Mouse (Mus musculus) lung, embryonic 15.5 days (tissue): ENCODE data around the gene Chd6. TPM values are rescaled to one million over a fixed set of nuclear protein-coding genes. Genes with fewer than 3 reads are reported as not detected.

Experiments used
- ATAC-seq: fragments of 200-750 bp; cut with Nextera tagmentation; 2 replicates; pipeline ENCODE4 v1.8.0; 2017; ENCODE audit warnings: moderate number of reproducible peaks, borderline replicate concordance; ENCODE audit not compliant: low FRiP score, low TSS enrichment; ENCODE audit errors: extremely low read depth
- H3K27ac ChIP-seq: fragments of 300-500 bp; sonication (generic); 2 replicates; pipeline ENCODE4 v1.5.1; 2015; ENCODE audit warnings: moderate library complexity, mild to moderate bottlenecking, inconsistent platforms
- H3K27me3 ChIP-seq: fragments of 300-500 bp; sonication (generic); 2 replicates; pipeline ENCODE4 v1.6.1; 2015; ENCODE audit warnings: inconsistent platforms
- H3K36me3 ChIP-seq: fragments of 300-500 bp; sonication (generic); 2 replicates; pipeline ENCODE4 v1.6.1; 2015; ENCODE audit warnings: inconsistent platforms
- H3K4me1 ChIP-seq: fragments of 300-500 bp; sonication (generic); 2 replicates; pipeline ENCODE4 v1.6.1; 2015; ENCODE audit warnings: inconsistent platforms
- H3K4me2 ChIP-seq: fragments of 300-500 bp; sonication (generic); 2 replicates; pipeline ENCODE4 v1.6.1; 2015; ENCODE audit warnings: inconsistent platforms, mild to moderate bottlenecking, moderate library complexity
- H3K4me3 ChIP-seq: fragments of 300-500 bp; sonication (generic); 2 replicates; pipeline ENCODE4 v1.5.1; 2015; ENCODE audit warnings: mild to moderate bottlenecking, inconsistent platforms
- H3K9ac ChIP-seq: fragments of 300-500 bp; sonication (generic); 2 replicates; pipeline ENCODE4 v1.6.1; 2015; ENCODE audit warnings: inconsistent platforms
- H3K9me3 ChIP-seq: fragments of 300-500 bp; sonication (generic); 2 replicates; pipeline ENCODE4 v1.6.1; 2016; ENCODE audit warnings: inconsistent platforms
- WGBS: fragments of 180-500 bp; shearing (Covaris S2); methylation state at CpG from one replicate; pipeline ENCODE4 v1.1.7; 2015; 5-methylcytosine and 5-hydroxymethylcytosine counted together
- polyA plus RNA-seq: library from polyadenylated mRNA; unstranded; fragments of >200 nt; fragmentation: Nextera tagmentation; extraction: Ambion mirVana; gene quantifications from 2 replicates; pipeline ENCODE4 v1.2.1, GENCODE M21; 2015

Gene Chd6
- polyA plus RNA-seq, 1 experiment from 2014 or later, result 32.8 TPM

DNA sequence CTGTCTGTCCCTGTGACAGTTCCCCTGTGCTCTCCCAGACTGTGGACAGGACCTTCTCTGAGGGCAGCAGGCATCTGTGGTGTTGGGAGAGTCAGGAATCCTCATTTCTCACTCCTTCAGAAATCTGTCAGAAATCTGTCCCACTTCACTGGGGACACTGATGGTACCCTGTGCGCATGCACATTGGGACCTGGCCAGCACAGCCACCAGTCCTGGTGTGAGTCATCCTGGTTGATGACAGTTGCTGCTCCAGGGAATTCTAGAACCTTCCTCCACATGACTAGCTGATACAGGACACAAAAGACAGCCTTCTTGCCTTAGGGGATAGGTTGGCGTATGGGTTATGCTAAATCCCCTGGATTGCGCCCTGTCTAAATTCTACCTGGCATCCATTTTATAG lies 191.6 kb downstream of the Chd6 start:
- 92% methylated on average over 3 of the region's 3 CpGs for WGBS
- Histone ChIP-seq H3K4me1 (peaks cover 35% of the 10 kb centered on the region), H3K27ac (no peak overlapping the region), H3K4me3 (no peak overlapping the region), H3K9ac (no peak overlapping the region), H3K36me3 (no peaks in the 10 kb centered on the region), H3K4me2 (no peak overlapping the region), H3K27me3 (peaks cover 18% of the 10 kb centered on the region), H3K9me3 (no peaks in the 10 kb centered on the region)
- no peak for ATAC-seq

DNA sequence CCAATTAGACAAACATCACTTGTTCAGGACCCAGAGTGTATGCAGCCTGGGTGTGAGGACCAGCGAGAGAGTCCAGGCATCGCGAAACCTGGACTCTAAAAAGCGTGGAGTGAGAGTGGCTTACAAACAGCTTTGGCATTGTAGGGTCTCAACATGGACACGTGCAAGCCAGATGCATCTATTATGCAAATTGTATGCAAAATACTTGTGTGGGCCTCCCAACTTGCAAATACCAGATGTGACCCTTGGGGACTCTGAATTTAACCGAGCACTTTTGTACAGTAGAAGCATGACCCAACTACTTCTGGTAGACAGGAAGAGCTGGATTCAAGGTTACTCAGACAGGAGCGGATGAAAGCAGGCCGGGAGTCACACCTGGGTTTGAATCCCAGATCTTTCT lies 192.2 kb downstream of the Chd6 start:
- H3K36me3 ChIP-seq, result no peaks in the 10 kb centered on the region
- ATAC-seq, result no peak
- H3K4me3 ChIP-seq, result no peak overlapping the region
- WGBS, result 80% methylated on average over 8 of the region's 8 CpGs
- H3K27me3 ChIP-seq, result peaks cover 24% of the 10 kb centered on the region
- no peak overlapping the region for H3K4me2 ChIP-seq
- H3K9ac ChIP-seq, result no peak overlapping the region
- H3K9me3 ChIP-seq, result no peaks in the 10 kb centered on the region
- peaks cover 36% of the 10 kb centered on the region for H3K4me1 ChIP-seq
- no peak overlapping the region for H3K27ac ChIP-seq

DNA sequence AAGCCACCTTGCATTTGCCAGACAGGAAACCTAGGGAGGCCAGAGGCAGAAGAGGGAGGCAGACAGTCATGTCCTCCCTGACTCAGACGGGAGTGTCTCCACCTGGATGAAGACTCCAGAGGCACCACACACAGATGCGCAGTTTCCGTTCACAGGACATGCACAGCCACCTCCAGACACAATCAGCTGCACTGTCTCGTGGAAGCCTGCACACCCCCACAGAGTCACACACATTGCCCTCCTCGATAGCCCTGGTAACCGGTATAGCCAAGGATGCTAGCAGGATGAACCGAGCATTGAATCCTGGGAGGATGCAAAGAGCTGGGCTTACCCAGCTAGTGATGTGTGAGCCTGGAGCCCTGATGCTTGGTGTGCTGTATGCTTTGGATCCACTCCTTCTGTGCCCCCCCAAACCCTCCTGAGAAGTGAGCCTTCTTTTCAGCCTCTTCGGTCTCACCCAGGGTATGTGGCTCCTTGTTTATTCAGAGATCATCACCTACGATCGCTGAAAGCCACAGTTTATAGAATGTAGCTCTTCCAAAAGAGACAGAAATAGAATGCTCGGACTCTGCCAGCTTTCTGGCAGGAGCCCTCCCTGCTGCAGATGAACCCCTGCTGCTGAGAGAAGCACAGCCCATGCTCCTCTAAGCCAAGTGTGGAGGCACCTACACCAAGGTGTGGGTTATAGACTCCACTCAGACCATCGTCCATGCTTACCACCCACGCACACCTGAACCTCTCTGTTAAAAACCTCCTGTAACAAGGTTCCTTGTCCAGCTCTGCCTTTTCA lies 192.9 kb downstream of the Chd6 start:
- WGBS, result 50% methylated on average over 13 of the region's 13 CpGs
- no peaks in the 10 kb centered on the region for H3K36me3 ChIP-seq
- H3K4me1 ChIP-seq, result peaks cover 37% of the 10 kb centered on the region
- no peak for ATAC-seq
- H3K9ac ChIP-seq, result no peak overlapping the region
- H3K27me3 ChIP-seq, result peaks cover 31% of the 10 kb centered on the region
- H3K4me3 ChIP-seq, result no peak overlapping the region
- H3K4me2 ChIP-seq, result no peak overlapping the region
- no peaks in the 10 kb centered on the region for H3K9me3 ChIP-seq
- peak overlapping the region; percentile 46 for H3K27ac ChIP-seq

DNA sequence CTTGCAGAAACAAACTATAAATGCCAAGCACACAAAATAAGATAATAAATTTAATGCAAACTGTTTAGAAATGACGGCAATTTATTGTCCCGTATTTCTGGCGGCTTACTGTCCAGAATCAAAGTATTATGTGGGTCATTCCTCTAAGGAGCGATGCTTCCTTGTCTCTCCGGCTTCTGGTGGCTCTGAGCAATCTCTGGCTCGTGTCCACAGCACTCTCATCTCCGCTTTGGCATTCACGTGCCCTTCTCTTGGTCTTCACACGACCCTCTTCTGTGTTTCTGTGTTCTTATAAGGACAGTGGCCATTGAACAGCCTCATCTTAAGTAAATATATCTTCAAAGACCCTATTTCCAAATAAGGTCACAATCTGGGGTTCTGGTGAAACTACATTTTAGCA lies 194.2 kb downstream of the Chd6 start:
- H3K27me3 ChIP-seq, result peaks cover 44% of the 10 kb centered on the region
- ATAC-seq, result no peak
- H3K4me2 ChIP-seq, result no peak overlapping the region
- WGBS, result 60% methylated on average over 9 of the region's 9 CpGs
- H3K36me3 ChIP-seq, result no peaks in the 10 kb centered on the region
- 0 out of 2 replicates have a peak overlapping the region, but pooled peaks have one; percentile 36 for H3K27ac ChIP-seq
- H3K9me3 ChIP-seq, result no peaks in the 10 kb centered on the region
- H3K4me3 ChIP-seq, result no peak overlapping the region
- H3K9ac ChIP-seq, result no peak overlapping the region
- peaks cover 30% of the 10 kb centered on the region for H3K4me1 ChIP-seq

DNA sequence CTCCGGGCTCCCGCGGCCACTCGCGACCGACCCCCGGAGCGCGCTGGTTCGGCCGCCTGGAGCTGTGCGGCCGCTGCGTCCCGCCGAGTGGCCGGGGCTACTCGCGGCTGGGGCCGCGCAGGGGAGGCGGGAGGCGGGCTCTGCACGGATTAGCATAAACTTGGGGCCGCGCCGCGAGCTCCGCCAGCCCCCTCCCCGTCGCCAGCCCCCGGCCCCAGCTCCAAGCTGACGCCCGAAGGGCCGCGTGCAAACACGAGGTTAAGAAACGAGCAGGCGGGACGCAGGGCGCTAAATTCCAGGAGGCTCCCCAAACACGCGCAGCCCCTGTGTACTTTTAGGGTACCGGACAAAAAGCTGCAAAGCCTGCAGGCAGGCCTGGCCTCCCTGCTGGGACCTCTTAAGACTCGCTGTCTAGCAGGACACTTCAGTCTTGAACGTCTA lies 196.6 kb downstream of the Chd6 start, which contains the start of gene Emilin3:
Emilin3 (minus strand) TSS at position 98 of the 441 bp plus-strand sequence.
- Histone ChIP-seq H3K9ac (peak within 1 kb of the TSS; percentile 47), H3K27me3 (peaks cover 47% of the 10 kb centered on the region)
- WGBS, result 2% methylated on average over 45 of the region's 46 CpGs

DNA sequence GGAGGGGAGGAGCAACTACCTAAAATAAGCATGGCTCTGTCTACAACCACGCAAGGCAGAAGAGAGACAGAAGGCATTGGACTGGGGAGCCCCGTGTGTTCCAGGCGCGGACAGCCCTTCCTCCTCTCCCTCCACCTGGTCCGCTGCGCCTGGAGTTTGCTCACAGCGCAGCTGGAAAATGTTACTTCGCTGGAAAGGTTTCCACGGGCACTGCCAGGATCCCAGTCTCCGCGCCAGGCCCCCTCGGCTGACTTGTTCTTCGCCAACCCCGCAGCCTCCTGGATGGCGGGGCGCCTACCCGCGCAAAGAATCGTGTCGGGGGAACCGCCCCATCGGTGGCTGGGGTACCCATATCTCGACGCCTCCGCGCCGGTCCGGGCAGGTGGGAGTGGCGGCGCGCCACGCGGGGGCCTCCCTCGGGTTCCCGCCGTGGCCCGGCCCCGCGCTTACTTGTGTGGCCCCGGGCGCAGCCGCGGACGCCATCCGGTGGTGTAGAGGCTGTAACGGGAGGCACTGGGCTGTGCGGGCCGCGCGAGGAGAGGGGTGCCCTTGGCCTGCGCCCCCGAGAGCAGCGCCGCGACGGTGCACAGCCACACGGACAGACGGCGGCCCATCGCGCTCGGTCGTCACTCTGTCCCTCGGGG lies 197.2 kb downstream of the Chd6 start:
- Histone ChIP-seq H3K9me3 (no peaks in the 10 kb centered on the region), H3K4me2 (peak overlapping the region; percentile 98), H3K36me3 (no peaks in the 10 kb centered on the region), H3K4me1 (peaks cover 30% of the 10 kb centered on the region), H3K4me3 (peak overlapping the region; percentile 56), H3K9ac (peak overlapping the region; percentile 47), H3K27me3 (peaks cover 47% of the 10 kb centered on the region), H3K27ac (no peak overlapping the region)
- WGBS, result under 1% methylated on average over 59 of the region's 64 CpGs
- ATAC-seq, result peak; percentile 25; the same call in 1 of the 2 replicates

More for the DNA sequence above, 196.6 kb downstream of the Chd6 start, which contains the start of gene Emilin3:
- peaks cover 30% of the 10 kb centered on the region for H3K4me1 ChIP-seq
- H3K4me3 ChIP-seq, result peak within 1 kb of the TSS; percentile 56
- peak; percentile 55 for ATAC-seq
- no peak within 1 kb of the TSS for H3K27ac ChIP-seq
- no peaks in the 10 kb centered on the region for H3K36me3 ChIP-seq
- H3K4me2 ChIP-seq, result peak within 1 kb of the TSS; percentile 98
- H3K9me3 ChIP-seq, result no peaks in the 10 kb centered on the region

DNA sequence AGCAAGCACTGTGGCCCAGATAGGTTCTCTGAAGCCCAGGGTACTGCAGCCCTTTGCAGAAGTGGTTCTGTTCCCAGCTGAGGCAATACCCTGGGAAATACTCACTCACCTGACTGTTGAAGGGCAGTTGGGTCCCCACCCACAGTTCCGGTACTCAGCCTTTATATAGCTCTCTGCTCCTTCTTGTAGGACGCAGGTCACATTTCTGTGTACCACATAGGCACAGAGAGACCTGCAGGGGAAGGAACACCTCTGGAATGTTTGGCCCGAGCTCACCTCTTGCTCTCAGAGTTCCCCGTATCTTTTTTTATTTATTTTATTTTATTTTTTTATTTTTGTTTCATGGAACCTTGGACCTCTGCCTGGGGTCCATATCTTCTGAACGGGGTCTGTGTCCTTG lies 198.2 kb downstream of the Chd6 start:
- H3K9ac ChIP-seq, result no peak overlapping the region
- no peaks in the 10 kb centered on the region for H3K9me3 ChIP-seq
- no peak overlapping the region for H3K4me3 ChIP-seq
- peaks cover 47% of the 10 kb centered on the region for H3K27me3 ChIP-seq
- no peak for ATAC-seq
- no peak overlapping the region; the same call in 1 of the 2 replicates for H3K4me2 ChIP-seq
- no peak overlapping the region for H3K27ac ChIP-seq
- no peaks in the 10 kb centered on the region for H3K36me3 ChIP-seq
- H3K4me1 ChIP-seq, result peaks cover 20% of the 10 kb centered on the region
- WGBS, result 73% methylated on average over 5 of the region's 5 CpGs

DNA sequence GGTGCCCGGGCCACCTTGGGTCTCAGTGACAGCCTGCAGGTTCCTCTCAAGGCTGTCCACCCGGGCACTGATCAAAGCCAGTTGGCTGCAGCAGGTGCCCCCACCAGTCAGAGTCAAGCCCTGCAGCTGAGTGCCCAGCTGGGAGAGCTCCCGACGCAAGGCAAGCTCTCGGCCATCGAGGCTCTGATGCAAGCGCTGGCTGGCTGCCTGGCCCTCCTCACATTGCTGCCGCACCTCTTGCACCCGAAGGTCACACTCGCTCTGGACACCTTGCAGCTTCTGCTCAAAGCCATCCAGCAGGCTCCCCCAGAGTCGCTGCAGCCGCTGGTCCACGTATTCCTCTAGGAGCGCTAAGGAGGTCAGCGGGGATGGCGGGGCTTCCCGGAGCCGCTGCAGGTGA lies 200.3 kb downstream of the Chd6 start:
- H3K4me1 ChIP-seq, result peaks cover 12% of the 10 kb centered on the region
- no peaks in the 10 kb centered on the region for H3K9me3 ChIP-seq
- WGBS, result 53% methylated on average over 18 of the region's 18 CpGs
- H3K9ac ChIP-seq, result no peak overlapping the region
- H3K27ac ChIP-seq, result no peak overlapping the region
- no peak overlapping the region for H3K4me3 ChIP-seq
- no peaks in the 10 kb centered on the region for H3K36me3 ChIP-seq
- no peak for ATAC-seq
- peaks cover 39% of the 10 kb centered on the region for H3K27me3 ChIP-seq
- H3K4me2 ChIP-seq, result no peak overlapping the region

DNA sequence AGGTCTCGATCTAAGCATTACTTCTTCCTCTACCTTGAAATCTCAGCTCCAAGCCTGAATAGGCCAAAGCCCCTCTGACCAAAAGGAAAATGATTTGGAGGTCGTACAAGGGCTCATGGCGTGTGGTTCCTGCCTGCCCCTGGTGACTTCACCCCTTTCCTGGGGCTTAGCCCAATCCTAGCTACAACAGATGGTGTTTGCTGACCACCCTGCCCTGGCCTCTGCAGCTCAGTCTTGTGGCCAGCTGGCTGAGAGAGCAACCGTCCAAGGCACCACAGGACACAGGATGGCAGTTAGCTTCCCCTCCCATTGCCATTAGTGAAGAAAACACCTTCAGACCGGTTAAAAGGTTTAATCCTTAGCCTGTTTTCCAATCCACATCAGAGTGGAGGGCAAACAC lies 202.8 kb downstream of the Chd6 start:
- Histone ChIP-seq H3K36me3 (no peaks in the 10 kb centered on the region), H3K9me3 (no peaks in the 10 kb centered on the region), H3K4me3 (no peak overlapping the region), H3K4me1 (no peaks in the 10 kb centered on the region), H3K9ac (no peak overlapping the region), H3K27me3 (peaks cover 17% of the 10 kb centered on the region), H3K4me2 (no peak overlapping the region), H3K27ac (no peak overlapping the region)
- WGBS, result 79% methylated on average over 5 of the region's 5 CpGs
- no peak for ATAC-seq

DNA sequence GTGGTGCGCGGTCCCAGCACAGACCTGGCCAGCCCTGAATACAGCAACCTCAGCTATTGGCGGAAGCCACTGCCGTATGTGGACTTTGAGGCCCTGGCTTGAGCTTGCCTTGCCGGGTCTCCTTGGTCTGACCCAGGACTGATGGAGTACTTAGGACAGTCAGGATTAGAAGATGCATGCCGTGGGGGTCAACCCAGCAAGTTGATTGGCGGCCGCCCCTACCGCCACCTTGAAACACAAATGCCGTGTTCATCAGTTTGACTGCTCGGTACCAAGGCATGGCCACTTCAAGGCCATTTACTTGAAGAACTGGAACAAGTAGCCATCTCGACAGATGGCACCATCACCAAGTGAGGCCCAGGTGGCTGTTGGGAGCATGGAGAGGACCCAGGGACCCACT lies 203.6 kb downstream of the Chd6 start:
- 90% methylated on average over 12 of the region's 12 CpGs for WGBS

DNA sequence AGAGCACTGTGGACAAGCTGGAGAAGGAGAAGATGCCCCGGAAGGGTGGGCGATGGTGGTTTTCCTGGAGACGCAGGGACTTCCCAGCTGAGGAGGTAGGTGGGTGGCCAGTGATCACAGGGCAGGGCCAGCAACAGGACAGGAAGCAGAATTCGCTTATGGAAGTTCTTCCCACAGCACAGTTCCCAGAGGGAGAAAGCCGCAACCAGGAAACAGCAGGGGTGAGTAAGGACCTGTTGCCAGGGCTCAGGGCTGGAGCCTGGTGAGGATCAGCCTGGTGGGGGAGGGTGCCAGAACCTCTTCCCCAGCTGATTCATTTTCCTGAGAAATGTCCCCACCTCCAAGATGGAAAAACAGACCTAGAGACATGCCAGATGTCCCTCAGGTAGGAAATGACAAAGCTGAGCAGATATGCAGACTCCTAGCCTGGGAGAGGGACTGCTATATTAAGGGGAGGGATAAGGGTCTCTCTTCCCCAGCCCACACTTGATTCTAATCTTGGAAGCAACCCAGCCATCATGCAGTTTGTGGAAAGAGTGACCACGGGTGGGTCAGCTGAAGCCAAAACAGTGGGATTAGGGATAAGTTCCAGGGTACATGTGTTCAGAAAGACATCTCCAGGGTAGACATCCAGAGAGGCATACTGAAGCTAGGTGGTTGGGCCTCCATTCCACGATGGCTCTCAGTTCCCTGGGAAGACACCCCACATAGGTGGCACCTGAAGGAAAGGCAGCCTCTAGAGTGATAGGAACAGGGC lies 207.0 kb downstream of the Chd6 start:
- no peak overlapping the region for H3K9ac ChIP-seq
- no peaks in the 10 kb centered on the region for H3K4me1 ChIP-seq
- no peaks in the 10 kb centered on the region for H3K36me3 ChIP-seq
- H3K4me3 ChIP-seq, result no peak overlapping the region
- no peaks in the 10 kb centered on the region for H3K27me3 ChIP-seq
- H3K4me2 ChIP-seq, result no peak overlapping the region
- WGBS, result 67% methylated on average over 7 of the region's 7 CpGs
- ATAC-seq, result no peak
- no peak overlapping the region for H3K27ac ChIP-seq
- no peaks in the 10 kb centered on the region for H3K9me3 ChIP-seq

More for the DNA sequence above, 203.6 kb downstream of the Chd6 start:
- no peak for ATAC-seq
- Histone ChIP-seq H3K9ac (no peak overlapping the region), H3K27me3 (peaks cover 9% of the 10 kb centered on the region), H3K4me3 (no peak overlapping the region), H3K9me3 (no peaks in the 10 kb centered on the region), H3K27ac (no peak overlapping the region), H3K4me1 (no peaks in the 10 kb centered on the region), H3K36me3 (no peaks in the 10 kb centered on the region), H3K4me2 (no peak overlapping the region)
